Mouse (Mus musculus) layer of hippocampus, adult 2 months (tissue): ENCODE results near the gene Ndufaf2. TPM values are rescaled to one million over a fixed set of nuclear protein-coding genes. Genes with fewer than 3 reads are reported as not detected.

Experiments
- DNase-seq, 2 experiments: peaks; one replicate each; pipeline ENCODE4 v3.0.0; 2022; ENCODE audit warnings: low spot score in 2 of 2
- H3K27ac ChIP-seq: fragments of 200-600 bp; 2 replicates; pipeline ENCODE4 v1.8.1; 2022
- H3K4me3 ChIP-seq: fragments of 200-600 bp; 2 replicates; pipeline ENCODE4 v1.8.1; 2022; ENCODE audit warnings: mild to moderate bottlenecking
- CTCF ChIP-seq: fragments of 200-600 bp; conservative IDR thresholded peaks from 2 replicates; pipeline ENCODE4 v1.8.1; 2022; ENCODE audit warnings: antibody characterized with exemption, mild to moderate bottlenecking, moderate library complexity
- total RNA-seq, 2 experiments: library from RNA; stranded (reverse); gene quantifications; 2 replicates each; pipeline ENCODE4 v1.2.3; 2021

Gene Ndufaf2
- total RNA-seq, 2 experiments from 2014 or later, result 21.5 to 24.2 TPM

GRCm38 (mm10) chr13:108164621-108165020 lies 6.2 kb upstream of the Ndufaf2 start:
- Histone ChIP-seq H3K4me3 (no peak overlapping the region), H3K27ac (no peak overlapping the region)
- TF ChIP-seq CTCF, result no peak
- no peak for DNase-seq

DNA sequence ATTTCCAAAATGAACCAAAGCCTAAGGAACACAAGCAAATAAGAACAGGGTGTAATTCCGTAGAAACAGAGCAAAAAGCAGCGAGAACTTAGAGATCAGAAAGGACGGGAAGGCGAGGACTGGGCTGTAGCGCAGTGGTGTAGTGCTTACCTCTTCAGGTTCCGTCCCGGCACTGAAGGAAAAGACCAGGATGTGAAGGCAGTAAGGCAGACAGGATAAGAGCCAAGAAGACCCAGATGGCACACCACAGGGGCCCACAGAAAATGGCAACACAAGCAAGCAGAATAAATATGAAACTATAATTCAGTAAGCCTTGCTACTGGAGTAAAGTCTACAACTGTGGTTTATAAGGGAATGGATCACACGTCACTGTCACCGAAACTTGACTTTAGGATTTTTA lies 5.5 kb upstream of the Ndufaf2 start:
- no peak overlapping the region for H3K4me3 ChIP-seq
- DNase-seq, result no peak
- H3K27ac ChIP-seq, result no peak overlapping the region
- TF ChIP-seq CTCF, result no peak

GRCm38 (mm10) chr13:108159963-108160362 lies 1.5 kb upstream of the Ndufaf2 start:
- no peak for DNase-seq
- peak; percentile 84 for TF ChIP-seq CTCF
- Histone ChIP-seq H3K27ac (no peak overlapping the region), H3K4me3 (no peak overlapping the region)

GRCm38 (mm10) chr13:108159241-108159575 lies 785 bp upstream of the Ndufaf2 start:
- Histone ChIP-seq H3K4me3 (peak overlapping the region; percentile 76), H3K27ac (peak overlapping the region; percentile 73)
- DNase-seq, result no peak
- TF ChIP-seq CTCF, result no peak

- DNase-seq, result peak in 1 of 2 experiments; percentile 16
- TF ChIP-seq CTCF, result no peak
- Histone ChIP-seq H3K4me3 (peak overlapping the region; percentile 76), H3K27ac (peak overlapping the region; percentile 62; the same call in 1 of the 2 replicates)
These were observed 525 bp downstream of the Ndufaf2 start for GRCm38 (mm10) chr13:108157732-108158464.

DNA sequence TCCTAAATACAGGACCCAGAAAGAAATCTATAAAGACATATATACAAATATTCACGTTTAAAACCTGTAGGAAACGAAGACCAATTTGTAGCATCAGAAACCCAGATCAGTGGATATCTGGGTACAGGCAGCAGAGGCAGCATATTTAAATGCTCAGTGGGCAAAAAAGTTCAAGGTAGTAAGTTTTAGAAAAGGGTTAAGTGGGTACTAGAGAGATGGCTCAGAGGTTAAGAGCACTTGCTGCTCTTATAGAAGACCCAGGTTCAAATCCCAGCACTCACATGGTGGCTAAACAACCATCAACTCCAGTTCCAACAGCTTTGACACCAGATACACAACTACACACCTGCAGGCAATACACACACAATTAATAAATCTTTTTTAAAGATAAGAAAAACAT lies 1.3 kb downstream of the Ndufaf2 start:
- Histone ChIP-seq H3K27ac (no peak overlapping the region), H3K4me3 (no peak overlapping the region)
- DNase-seq, result no peak
- TF ChIP-seq CTCF, result no peak

GRCm38 (mm10) chr13:108152650-108153372 lies 5.6 kb downstream of the Ndufaf2 start:
- peak; percentile 63 to 77 for DNase-seq
- peak; percentile 87 for TF ChIP-seq CTCF

DNA sequence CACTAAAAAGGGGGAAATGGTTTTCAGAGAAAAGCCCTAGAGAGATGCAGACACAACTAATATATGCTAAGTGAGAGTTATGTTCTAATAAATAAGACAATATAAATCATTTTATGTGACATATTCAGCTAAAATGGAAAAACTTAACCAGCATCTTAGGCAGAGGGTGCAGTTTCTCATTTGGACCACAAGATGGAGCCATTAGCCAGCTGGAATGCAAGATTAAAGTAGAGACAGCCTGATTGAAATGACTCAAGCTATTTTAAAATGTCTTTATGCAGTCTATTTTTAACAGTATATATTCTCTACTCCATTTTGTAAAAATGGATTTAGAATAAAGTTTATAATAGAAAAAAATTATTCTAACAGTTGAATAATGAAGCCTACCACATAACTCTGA lies 6.6 kb downstream of the Ndufaf2 start:
- Histone ChIP-seq H3K4me3 (no peak overlapping the region), H3K27ac (no peak overlapping the region)
- DNase-seq, result no peak
- peak; percentile 91 for TF ChIP-seq CTCF

More at GRCm38 (mm10) chr13:108152650-108153372, 5.6 kb downstream of the Ndufaf2 start:
- H3K4me3 ChIP-seq, result no peak overlapping the region
- peak overlapping the region; percentile 62 for H3K27ac ChIP-seq

DNA sequence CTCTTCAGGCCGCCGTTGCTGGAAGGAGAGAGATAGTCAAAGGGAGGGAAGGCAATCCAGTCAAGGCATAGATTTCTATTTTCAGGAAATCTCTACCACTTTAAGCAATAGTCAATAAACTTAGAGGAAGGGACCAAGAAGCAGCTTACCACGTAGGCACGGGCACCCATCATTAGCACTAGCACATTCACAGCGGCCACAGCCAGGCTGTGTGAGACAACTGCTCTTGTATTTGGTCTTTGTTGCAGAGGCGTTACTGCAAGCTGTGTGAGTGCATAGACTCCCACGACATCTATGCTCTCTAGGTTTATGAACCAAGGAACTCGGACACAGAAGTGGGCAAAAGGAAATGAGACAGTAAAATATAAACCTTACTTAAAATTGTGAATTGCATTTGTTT lies 14.3 kb downstream of the Ndufaf2 start:
- Histone ChIP-seq H3K27ac (no peak overlapping the region), H3K4me3 (no peak overlapping the region)
- TF ChIP-seq CTCF, result no peak
- no peak for DNase-seq

GRCm38 (mm10) chr13:108138403-108138977 lies 19.9 kb downstream of the Ndufaf2 start:
- DNase-seq, result peak in 1 of 2 experiments; percentile 64
- no peak for TF ChIP-seq CTCF
- H3K27ac ChIP-seq, result peak overlapping the region; percentile 64
- no peak overlapping the region for H3K4me3 ChIP-seq

- Histone ChIP-seq H3K27ac (peak overlapping the region; percentile 54), H3K4me3 (no peak overlapping the region)
- no peak for DNase-seq
- TF ChIP-seq CTCF, result no peak
These were observed 22.8 kb downstream of the Ndufaf2 start for GRCm38 (mm10) chr13:108135617-108136016.

DNA sequence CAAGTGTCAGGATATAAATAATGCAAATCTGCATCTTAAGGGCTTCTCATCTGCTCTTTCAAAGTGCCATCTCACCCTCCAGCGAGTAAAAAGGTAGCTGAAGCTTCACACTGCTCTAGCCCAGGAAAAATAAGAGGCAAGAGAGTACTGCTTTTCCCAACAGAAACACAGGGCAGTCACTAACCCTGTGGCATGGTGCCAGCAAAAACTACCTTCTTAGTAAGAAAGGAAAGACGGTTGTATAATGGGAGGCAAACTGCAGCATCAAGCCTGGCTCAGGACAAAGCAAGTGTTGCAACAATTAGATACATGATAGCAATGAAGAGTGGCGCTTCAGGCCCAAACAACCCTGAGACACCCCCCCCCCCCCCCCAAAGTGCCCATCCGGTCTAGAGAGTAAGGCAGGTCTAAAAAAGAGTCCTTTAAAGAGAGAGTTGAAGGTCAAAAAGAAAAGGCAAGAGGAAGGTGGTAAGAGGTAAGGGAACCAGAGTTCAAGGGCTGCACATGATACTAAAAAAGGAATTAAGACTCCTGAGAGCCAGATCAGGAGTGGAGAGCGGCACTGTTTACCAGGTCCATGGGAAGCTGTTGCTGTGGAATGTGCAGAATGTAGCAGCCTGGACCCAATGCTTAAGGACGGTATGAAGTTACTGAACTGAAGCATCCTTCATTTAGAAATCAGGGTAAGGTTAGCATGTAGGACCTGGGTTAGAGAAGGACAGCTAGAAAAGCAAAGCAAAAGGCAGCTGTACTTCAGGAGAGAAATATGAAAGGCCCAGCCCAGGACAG lies 26.2 kb downstream of the Ndufaf2 start:
- DNase-seq, result no peak
- Histone ChIP-seq H3K4me3 (no peak overlapping the region), H3K27ac (peak overlapping the region; percentile 56; the same call in 1 of the 2 replicates)
- TF ChIP-seq CTCF, result no peak

DNA sequence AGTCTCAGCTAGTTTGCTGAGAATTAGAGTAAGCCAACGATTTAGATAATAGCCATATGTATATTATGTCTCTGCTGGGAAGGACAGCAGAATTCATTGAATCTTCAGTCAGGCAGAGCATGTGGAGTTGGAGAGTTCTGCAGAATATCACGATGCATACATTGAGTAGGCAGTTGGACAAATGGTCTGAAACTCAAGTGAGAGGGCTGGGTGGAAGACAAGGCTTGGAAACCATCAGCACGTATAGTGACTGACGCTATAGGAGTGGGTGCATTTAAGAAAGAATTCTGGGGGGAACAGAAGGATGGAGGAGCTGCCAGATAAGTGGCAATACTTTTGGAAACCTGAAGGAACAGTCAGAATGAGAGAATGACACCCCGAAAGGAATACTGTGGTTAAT lies 27.7 kb downstream of the Ndufaf2 start:
- peak in 1 of 2 experiments; percentile 32 for DNase-seq
- H3K4me3 ChIP-seq, result no peak overlapping the region
- H3K27ac ChIP-seq, result peak overlapping the region; percentile 56
- no peak for TF ChIP-seq CTCF
